Mouse (Mus musculus) kidney, adult 2 months (tissue): ENCODE data around the gene 2510009E07Rik.

Source experiments
- CTCF ChIP-seq: fragments of 200-500 bp; conservative IDR thresholded peaks from 2 replicates; pipeline ENCODE4 v1.5.1; 2011; ENCODE audit warnings: low read depth, mild to moderate bottlenecking, control low read depth, low read length, moderate library complexity, mixed read lengths; ENCODE audit not compliant: insufficient read depth, insufficient read length
- POLR2A ChIP-seq: fragments of 200-500 bp; IDR thresholded peaks from one replicate; pipeline ENCODE4 v1.6.1; 2011; ENCODE audit warnings: low read depth, low read length, control low read depth

DNA sequence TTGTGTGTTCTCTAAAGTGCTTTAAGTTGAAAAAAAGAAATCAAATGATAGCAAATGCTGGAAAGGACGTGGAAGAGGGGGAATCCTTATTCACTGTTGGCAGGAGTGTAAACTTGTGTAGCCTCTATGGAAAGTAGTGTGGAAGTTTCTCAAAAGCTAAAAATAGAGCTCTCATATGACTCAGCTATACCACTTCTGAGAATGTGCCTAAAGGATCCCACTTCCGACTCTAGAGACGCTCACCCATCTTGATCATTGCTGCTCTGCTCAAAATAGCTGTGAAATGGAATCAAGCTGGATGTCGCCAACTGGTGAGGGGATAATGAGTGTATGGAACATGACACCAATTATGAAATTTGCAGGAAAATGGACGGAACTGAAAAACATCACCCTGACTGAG is 7.1 kb downstream of the 2510009E07Rik start:
- TF ChIP-seq CTCF (no peak), POLR2A (no peak)
